Comparison of ENCODE assay signal across 11 mouse cellular contexts in genomic region chr11:113121307-113121706, GRCm38 (mm10).
DNase-seq lines count a peak whose midpoint lies in the region; ATAC-seq and TF ChIP-seq lines count a peak whose summit lies in the region.
"Had no signal": no experiment of that assay in that cellular context is flagged by ENCODE, and none has a peak within 500 bp of the region (broad histone marks: within the 10 kb centered on the region; RNA-seq: fewer than 3 reads in every experiment).

No protein-coding gene starts in this region.

- TF ChIP-seq CTCF in lung, embryonic 14.5 days (IDR thresholded peaks at IDR 0.05; ENCODE audit: low read depth): no peak

- H3K27me3 ChIP-seq in lung, embryonic 14.5 days (ENCODE audit: insufficient read depth, low read length): no peaks in the 10 kb centered on the region
- H3K27me3 ChIP-seq in embryonic facial prominence, embryonic 11.5 days (ENCODE audit: control insufficient read depth, insufficient read depth, low read length): no peaks in the 10 kb centered on the region
- H3K27me3 ChIP-seq in hindbrain, embryonic 12.5 days: no peaks in the 10 kb centered on the region
- H3K27me3 ChIP-seq in neural tube, embryonic 13.5 days: no peaks in the 10 kb centered on the region
- H3K27me3 ChIP-seq: liver, embryonic 15.5 days had no signal

- no peak overlapping the region for H3K27ac ChIP-seq in lung, embryonic 14.5 days (ENCODE audit: low read depth)
- no peak overlapping the region for H3K27ac ChIP-seq in embryonic facial prominence, embryonic 11.5 days (replicated peaks; ENCODE audit: low read depth, low read length)
- no peak overlapping the region for H3K27ac ChIP-seq in hindbrain, embryonic 12.5 days
- 0 out of 2 replicates have a peak overlapping the region, but pooled peaks have one; percentile 9 for H3K27ac ChIP-seq in neural tube, embryonic 13.5 days (replicated peaks)
- H3K27ac ChIP-seq: liver, embryonic 15.5 days had no signal

- 34% methylated on average over 12 of the region's 12 CpGs for WGBS in lung, embryonic 14.5 days
- 40% methylated on average over 12 of the region's 12 CpGs for WGBS in embryonic facial prominence, embryonic 11.5 days
- 39% methylated on average over 12 of the region's 12 CpGs for WGBS in hindbrain, embryonic 12.5 days
- 35% methylated on average over 12 of the region's 12 CpGs for WGBS in neural tube, embryonic 13.5 days

- H3K36me3 ChIP-seq in lung, embryonic 14.5 days (ENCODE audit: insufficient read depth): no peaks in the 10 kb centered on the region
- no peaks in the 10 kb centered on the region for H3K36me3 ChIP-seq in embryonic facial prominence, embryonic 11.5 days (replicated peaks; ENCODE audit: control insufficient read depth, insufficient read depth, low read depth, low read length)
- no peaks in the 10 kb centered on the region for H3K36me3 ChIP-seq in hindbrain, embryonic 12.5 days
- H3K36me3 ChIP-seq in neural tube, embryonic 13.5 days: no peaks in the 10 kb centered on the region
- H3K36me3 ChIP-seq: liver, embryonic 15.5 days had no signal

- H3K4me2 ChIP-seq in lung, embryonic 14.5 days: no peak overlapping the region
- H3K4me2 ChIP-seq in embryonic facial prominence, embryonic 11.5 days (ENCODE audit: low read depth, low read length): no peak overlapping the region
- H3K4me2 ChIP-seq in hindbrain, embryonic 12.5 days (replicated peaks): no peak overlapping the region
- H3K4me2 ChIP-seq in neural tube, embryonic 13.5 days: no peak overlapping the region
- H3K4me2 ChIP-seq: liver, embryonic 15.5 days had no signal

- H3K9ac ChIP-seq in lung, embryonic 14.5 days: no peak overlapping the region
- H3K9ac ChIP-seq in embryonic facial prominence, embryonic 11.5 days (replicated peaks; ENCODE audit: low read length): no peak overlapping the region
- H3K9ac ChIP-seq in hindbrain, embryonic 12.5 days: no peak overlapping the region
- 0 out of 2 replicates have a peak overlapping the region, but pooled peaks have one; percentile 8 for H3K9ac ChIP-seq in neural tube, embryonic 13.5 days
- H3K9ac ChIP-seq: liver, embryonic 15.5 days had no signal

- ATAC-seq in lung, embryonic 14.5 days (ENCODE audit: insufficient read depth): peak; percentile 65
- peak; percentile 34; the same call in 1 of the 2 replicates for ATAC-seq in embryonic facial prominence, embryonic 11.5 days (replicated peaks; ENCODE audit: insufficient number of reproducible peaks, low FRiP score, low TSS enrichment, low read depth)
- ATAC-seq in hindbrain, embryonic 12.5 days (ENCODE audit: low FRiP score): peak; percentile 50
- no peak for ATAC-seq in neural tube, embryonic 13.5 days (ENCODE audit: low read depth)

- H3K4me3 ChIP-seq in lung, embryonic 14.5 days (ENCODE audit: low read depth, low read length): no peak overlapping the region
- no peak overlapping the region for H3K4me3 ChIP-seq in embryonic facial prominence, embryonic 11.5 days (ENCODE audit: low read depth, low read length)
- no peak overlapping the region for H3K4me3 ChIP-seq in hindbrain, embryonic 12.5 days
- no peak overlapping the region for H3K4me3 ChIP-seq in neural tube, embryonic 13.5 days
- H3K4me3 ChIP-seq: liver, embryonic 15.5 days had no signal

- no peak for DNase-seq in lung, embryonic 14.5 days
- no peak for DNase-seq in lung, postnatal 36 days
- no peak for DNase-seq in embryonic facial prominence, embryonic 11.5 days (ENCODE audit: low spot score)
- DNase-seq in urinary bladder, postnatal 4 days (ENCODE audit: low spot score in 2 of 2): no peak
- DNase-seq in T-cell, adult 2 months (ENCODE audit: low spot score): no peak
- DNase-seq: adrenal gland, postnatal 10 days; cerebellum, adult 8-10 months; heart, postnatal 4 days had no signal

- H3K4me1 ChIP-seq in lung, embryonic 14.5 days (ENCODE audit: insufficient read depth): peaks cover 14% of the 10 kb centered on the region
- peaks cover 5% of the 10 kb centered on the region; the same call in 1 of the 2 replicates for H3K4me1 ChIP-seq in embryonic facial prominence, embryonic 11.5 days (ENCODE audit: control insufficient read depth, insufficient read depth, low read length)
- peaks cover 32% of the 10 kb centered on the region for H3K4me1 ChIP-seq in hindbrain, embryonic 12.5 days
- peaks cover 47% of the 10 kb centered on the region for H3K4me1 ChIP-seq in neural tube, embryonic 13.5 days (replicated peaks)
- H3K4me1 ChIP-seq: liver, embryonic 15.5 days had no signal

- H3K9me3 ChIP-seq in lung, embryonic 14.5 days (ENCODE audit: low read depth, low read length): no peaks in the 10 kb centered on the region
- no peaks in the 10 kb centered on the region for H3K9me3 ChIP-seq in embryonic facial prominence, embryonic 11.5 days (replicated peaks; ENCODE audit: control insufficient read depth, low read length)
- H3K9me3 ChIP-seq in hindbrain, embryonic 12.5 days (replicated peaks): no peaks in the 10 kb centered on the region
- H3K9me3 ChIP-seq in neural tube, embryonic 13.5 days: no peaks in the 10 kb centered on the region
- H3K9me3 ChIP-seq: liver, embryonic 15.5 days had no signal
